Mouse (Mus musculus): ENCODE results near the gene Zfp788. TPM values are rescaled to one million over a fixed set of nuclear protein-coding genes. Genes with fewer than 3 reads are reported as not detected.
"Not testable (repeated sequence)": the region's sequence is repeated elsewhere in the genome, so short reads cannot be mapped to it uniquely, and the experiment has no call there.

Zfp788 gene
- polyA plus RNA-seq (2015; fragmentation: Nextera tagmentation; extraction: Ambion mirVana): 14.0 and 15.4 TPM in 2 replicates

DNA sequence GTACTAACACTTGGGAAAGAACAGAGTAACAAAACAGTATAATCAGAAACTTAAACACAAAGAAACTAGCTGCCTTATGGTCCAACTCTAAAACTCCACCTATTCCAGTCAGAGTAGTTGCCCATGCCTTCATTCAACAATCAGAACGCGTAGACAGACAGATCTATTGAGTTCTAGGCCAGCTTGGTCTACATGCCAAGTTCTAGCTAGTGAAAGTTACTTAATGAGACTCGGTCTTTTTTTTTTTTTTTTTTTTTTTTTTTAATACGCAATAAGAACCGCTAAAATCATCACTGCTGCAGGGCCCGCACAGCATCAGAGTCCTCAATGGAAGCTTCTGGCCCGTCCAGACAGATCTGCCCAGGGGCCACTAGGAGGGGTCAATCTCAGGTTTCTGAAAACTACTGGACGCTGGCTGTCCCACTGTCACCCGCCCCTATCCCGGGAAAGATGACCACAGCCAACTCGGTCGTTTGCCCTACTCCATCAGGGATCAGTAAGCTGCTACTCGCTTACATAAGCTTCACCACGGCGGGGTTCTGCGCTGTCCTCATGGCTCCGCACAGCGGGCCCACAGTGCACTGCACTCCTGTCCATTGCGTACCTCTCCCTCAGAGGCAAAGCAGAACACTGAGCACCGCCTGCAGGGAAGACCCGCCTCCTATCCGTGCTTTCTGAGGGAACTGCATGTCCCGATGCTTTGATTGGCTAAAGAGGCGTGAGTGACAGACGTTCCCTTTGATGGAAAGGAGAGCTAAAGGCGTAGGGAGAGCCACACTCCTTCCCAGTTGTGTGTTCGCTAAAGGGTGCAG is at the start of gene Zfp788:
TSS of gene Zfp788 (plus strand) at position 795 of the 812 bp plus-strand sequence.
- peak within 1 kb of the TSS; percentile 64 for H3K4me3 ChIP-seq
- no peaks in the 10 kb centered on the region for H3K27me3 ChIP-seq
- H3K27ac ChIP-seq: peak within 1 kb of the TSS; percentile 90
- peaks cover 38% of the 10 kb centered on the region for H3K36me3 ChIP-seq
- peak within 1 kb of the TSS; percentile 79 for H3K4me2 ChIP-seq (replicated peaks)
- H3K9ac ChIP-seq: peak within 1 kb of the TSS; percentile 73
- peaks cover 5% of the 10 kb centered on the region for H3K4me1 ChIP-seq
- H3K9me3 ChIP-seq: peaks cover 6% of the 10 kb centered on the region; the same call in 1 of the 2 replicates
- peak; percentile 97 for ATAC-seq (ENCODE audit: low FRiP score, low read depth)
- 1% methylated on average over 27 of the region's 27 CpGs for WGBS

- not testable (repeated sequence) for H3K36me3 ChIP-seq; H3K4me1 ChIP-seq; H3K27ac ChIP-seq; H3K9me3 ChIP-seq; H3K27me3 ChIP-seq; H3K4me3 ChIP-seq; ATAC-seq (ENCODE audit: low FRiP score, low read depth); H3K4me2 ChIP-seq (replicated peaks); H3K9ac ChIP-seq
Observed at GRCm38 (mm10) chr7:41587831-41588230, 45.2 kb upstream of the Zfp788 start.

DNA sequence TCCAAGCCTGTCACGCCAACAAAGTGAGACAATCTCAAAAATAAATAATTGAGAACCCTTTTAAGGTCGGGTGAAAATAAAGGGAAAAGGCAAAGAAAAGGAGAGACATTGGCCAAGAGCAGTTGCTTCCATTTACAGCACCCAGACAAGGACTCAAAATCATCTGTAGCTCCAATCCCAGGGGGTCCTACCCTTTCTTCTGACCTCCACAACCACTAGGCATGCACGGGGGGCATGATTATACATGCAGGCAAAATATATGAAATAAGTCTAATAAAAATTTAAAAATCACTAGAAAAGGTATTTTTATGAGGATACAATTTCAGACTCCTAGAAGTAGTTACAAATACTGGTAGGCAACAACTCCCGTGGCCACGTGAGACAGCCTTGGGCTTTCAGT is 34.4 kb upstream of the Zfp788 start:
- Histone ChIP-seq H3K4me2 (replicated peaks) (peak overlapping the region; percentile 76), H3K9ac (peak overlapping the region; percentile 79), H3K4me1 (peaks cover 10% of the 10 kb centered on the region; the same call in 1 of the 2 replicates), H3K27me3 (no peaks in the 10 kb centered on the region), H3K9me3 (peaks cover 4% of the 10 kb centered on the region; the same call in 1 of the 2 replicates), H3K4me3 (peak overlapping the region; percentile 67), H3K36me3 (peaks cover 7% of the 10 kb centered on the region; the same call in 1 of the 2 replicates), H3K27ac (peak overlapping the region; percentile 70; the same call in 1 of the 2 replicates)
- 51% methylated on average over 5 of the region's 5 CpGs for WGBS
- no peak; the same call in 1 of the 2 replicates for ATAC-seq (ENCODE audit: low FRiP score, low read depth)

GRCm38 (mm10) chr7:41599034-41599813 is 33.8 kb upstream of the Zfp788 start, which contains the start of gene 2610021A01Rik:
Gene 2610021A01Rik (plus strand): TSS chr7:41599230.
- H3K4me1 ChIP-seq: peaks cover 10% of the 10 kb centered on the region; the same call in 1 of the 2 replicates
- H3K36me3 ChIP-seq: peaks cover 7% of the 10 kb centered on the region; the same call in 1 of the 2 replicates
- ATAC-seq (ENCODE audit: low FRiP score, low read depth): peak; percentile 99
- WGBS: under 1% methylated on average over 41 of the region's 41 CpGs
- no peaks in the 10 kb centered on the region for H3K27me3 ChIP-seq
- H3K4me3 ChIP-seq: peak within 1 kb of the TSS; percentile 67
- peak within 1 kb of the TSS; percentile 70; the same call in 1 of the 2 replicates for H3K27ac ChIP-seq
- peak within 1 kb of the TSS; percentile 79 for H3K9ac ChIP-seq
- H3K9me3 ChIP-seq: peaks cover 4% of the 10 kb centered on the region; the same call in 1 of the 2 replicates
- peak within 1 kb of the TSS; percentile 76 for H3K4me2 ChIP-seq (replicated peaks)

DNA sequence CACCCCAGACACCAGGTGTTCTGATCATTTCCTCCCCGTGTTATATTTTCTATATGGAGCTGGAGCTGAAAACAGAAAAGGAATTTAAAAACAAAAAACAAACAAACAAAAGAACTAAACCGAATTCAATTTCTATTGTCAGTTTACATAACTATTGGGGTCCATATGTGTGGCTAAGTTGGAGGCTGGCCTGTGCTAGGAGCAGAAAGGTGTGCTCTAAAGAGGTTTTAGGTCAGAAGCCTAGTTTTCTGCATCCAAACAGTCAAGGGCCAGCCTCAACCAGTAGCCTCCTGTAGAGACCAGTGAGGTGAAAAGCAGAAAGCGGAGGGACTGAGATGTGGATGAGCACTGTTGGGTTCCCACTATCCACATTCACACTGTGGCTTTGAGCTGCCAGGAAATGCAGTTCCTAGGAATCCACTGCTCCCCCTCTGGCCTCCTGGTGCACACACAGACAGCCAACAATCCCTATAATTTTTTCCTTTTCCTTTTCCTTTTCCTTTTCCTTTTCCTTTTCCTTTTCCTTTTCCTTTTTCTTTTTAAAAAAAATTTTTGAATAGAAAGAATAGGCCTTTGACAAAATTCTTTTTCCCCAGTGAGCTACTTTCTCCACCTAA is 33.0 kb upstream of the Zfp788 start:
- Histone ChIP-seq H3K4me2 (replicated peaks) (peak overlapping the region; percentile 76), H3K27ac (0 out of 2 replicates have a peak overlapping the region, but pooled peaks have one; percentile 70), H3K27me3 (no peaks in the 10 kb centered on the region), H3K36me3 (peaks cover 11% of the 10 kb centered on the region; the same call in 1 of the 2 replicates), H3K9me3 (peaks cover 4% of the 10 kb centered on the region; the same call in 1 of the 2 replicates), H3K4me3 (peak overlapping the region; percentile 67), H3K9ac (peak overlapping the region; percentile 79), H3K4me1 (peaks cover 10% of the 10 kb centered on the region; the same call in 1 of the 2 replicates)
- no peak for ATAC-seq (ENCODE audit: low FRiP score, low read depth)
- WGBS: 17% methylated on average over 3 of the region's 3 CpGs

GRCm38 (mm10) chr7:41611654-41612053 is 21.3 kb upstream of the Zfp788 start:
- no peak overlapping the region for H3K9ac ChIP-seq
- no peaks in the 10 kb centered on the region for H3K27me3 ChIP-seq
- no peak overlapping the region for H3K27ac ChIP-seq
- ATAC-seq (ENCODE audit: low FRiP score, low read depth): no peak
- H3K36me3 ChIP-seq: peaks cover 54% of the 10 kb centered on the region
- H3K9me3 ChIP-seq: no peaks in the 10 kb centered on the region
- H3K4me2 ChIP-seq (replicated peaks): no peak overlapping the region
- H3K4me1 ChIP-seq: no peaks in the 10 kb centered on the region
- 88% methylated on average over 3 of the region's 3 CpGs for WGBS
- no peak overlapping the region for H3K4me3 ChIP-seq

DNA sequence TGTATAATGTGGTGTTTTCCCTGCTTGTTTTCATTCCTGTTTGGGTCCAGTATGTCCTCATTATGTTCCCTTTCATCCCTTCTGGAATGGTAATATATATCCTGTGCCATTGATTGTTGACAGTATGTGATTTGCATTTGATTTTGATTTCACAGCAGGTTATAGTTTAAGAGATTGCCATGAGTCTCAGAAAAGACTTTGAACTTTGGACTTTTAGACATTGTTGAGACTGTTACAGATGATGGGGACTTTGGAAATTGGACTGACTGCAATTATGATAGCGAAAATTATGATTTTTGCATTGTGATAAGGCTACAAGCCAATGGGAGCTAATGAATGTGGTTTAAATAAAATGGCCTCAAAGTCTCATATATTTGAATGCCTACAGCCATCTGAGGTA is 16.8 kb upstream of the Zfp788 start:
- not testable (repeated sequence) for H3K4me2 ChIP-seq (replicated peaks); H3K27me3 ChIP-seq; H3K9ac ChIP-seq; H3K27ac ChIP-seq; H3K4me1 ChIP-seq; ATAC-seq (ENCODE audit: low FRiP score, low read depth); H3K9me3 ChIP-seq; H3K4me3 ChIP-seq
- H3K36me3 ChIP-seq: peaks cover 65% of the 10 kb centered on the region
- WGBS: 95% methylated on average over 1 of the region's 1 CpGs

DNA sequence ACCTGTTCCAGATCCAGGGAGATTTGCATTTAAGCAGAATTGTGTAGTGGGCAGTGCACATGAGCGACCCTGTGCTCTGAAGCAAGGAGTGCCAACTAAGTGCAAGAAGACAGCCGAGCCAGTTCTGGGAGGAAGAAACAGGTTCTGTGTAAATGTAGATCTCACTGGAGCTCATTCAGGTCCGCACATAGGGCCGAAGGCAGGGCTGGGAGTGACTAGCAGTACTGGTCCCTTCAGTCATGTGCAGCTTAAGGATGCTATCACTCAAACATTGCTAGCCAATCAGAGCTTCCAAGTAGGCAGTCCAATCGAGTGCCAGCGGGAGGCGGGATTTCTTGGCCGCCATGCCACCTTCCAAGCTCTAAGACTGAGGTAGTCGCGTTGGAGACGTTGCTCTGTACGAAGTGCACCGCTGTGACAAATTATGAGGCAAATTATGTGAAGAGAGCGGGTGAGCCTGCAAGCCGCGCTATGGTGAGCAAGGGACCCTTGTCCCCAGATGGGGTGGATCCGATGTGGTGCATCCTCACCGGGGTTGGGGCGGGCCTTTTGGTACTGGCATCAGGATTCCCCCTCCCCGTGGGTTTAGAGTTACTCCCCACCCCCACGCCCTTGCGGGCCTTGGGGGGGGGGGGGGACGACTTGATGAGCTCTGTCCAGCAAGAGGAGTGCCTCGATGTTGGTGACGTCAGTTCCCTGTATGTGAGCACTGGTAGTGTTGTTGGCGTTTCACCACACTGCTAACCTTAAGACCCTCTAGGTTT is 400 bp downstream of the Zfp788 start:
- H3K4me3 ChIP-seq: peak overlapping the region; percentile 64
- H3K9me3 ChIP-seq: peaks cover 10% of the 10 kb centered on the region
- 0% methylated on average over 26 of the region's 26 CpGs for WGBS
- peaks cover 40% of the 10 kb centered on the region for H3K36me3 ChIP-seq
- H3K4me1 ChIP-seq: peaks cover 5% of the 10 kb centered on the region
- peak overlapping the region; percentile 73 for H3K9ac ChIP-seq
- peak overlapping the region; percentile 90 for H3K27ac ChIP-seq
- H3K4me2 ChIP-seq (replicated peaks): peak overlapping the region; percentile 79
- ATAC-seq (ENCODE audit: low FRiP score, low read depth): peak; percentile 97
- no peaks in the 10 kb centered on the region for H3K27me3 ChIP-seq

DNA sequence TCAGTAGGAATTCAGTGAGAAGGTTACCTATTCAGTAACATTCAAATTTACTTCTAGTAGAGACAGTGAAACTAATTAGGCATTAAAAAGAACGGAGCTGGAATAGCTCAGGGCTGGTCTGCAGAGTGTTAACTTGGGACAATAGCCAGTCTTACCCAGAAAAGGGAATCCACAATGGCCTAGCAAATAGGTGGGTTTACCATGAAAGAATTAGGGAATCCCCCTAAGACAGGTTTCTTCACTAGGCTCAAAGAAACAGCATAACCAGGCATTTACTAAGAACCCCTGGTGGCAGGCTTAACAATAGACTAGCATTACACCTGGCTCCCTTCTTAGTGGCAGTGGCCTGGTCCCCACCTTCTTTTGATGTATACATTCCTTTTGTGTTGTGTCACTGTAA is 41.3 kb downstream of the Zfp788 start:
- 60% methylated on average over 1 of the region's 1 CpGs for WGBS
- not testable (repeated sequence) for H3K27ac ChIP-seq; ATAC-seq (ENCODE audit: low FRiP score, low read depth); H3K27me3 ChIP-seq; H3K4me2 ChIP-seq (replicated peaks); H3K4me3 ChIP-seq; H3K9ac ChIP-seq; H3K4me1 ChIP-seq; H3K36me3 ChIP-seq
- peaks cover 15% of the 10 kb centered on the region; the same call in 1 of the 2 replicates for H3K9me3 ChIP-seq
